Mouse (Mus musculus) hindbrain, embryonic 12.5 days (tissue): ENCODE measurements around the gene Dab1. TPM values are rescaled to one million over a fixed set of nuclear protein-coding genes. Genes with fewer than 3 reads are reported as not detected.

Experiments
- ATAC-seq: fragments of 200-750 bp; cut with Nextera tagmentation; 2 replicates; pipeline ENCODE4 v1.8.0; 2017; ENCODE audit warnings: moderate TSS enrichment; ENCODE audit not compliant: low FRiP score
- H3K27ac ChIP-seq: fragments of 300-500 bp; sonication (generic); 2 replicates; pipeline ENCODE4 v1.5.1; 2016; ENCODE audit warnings: mild to moderate bottlenecking
- H3K27me3 ChIP-seq: fragments of 300-500 bp; sonication (generic); 2 replicates; pipeline ENCODE4 v1.6.1; 2016; ENCODE audit warnings: mild to moderate bottlenecking
- H3K36me3 ChIP-seq: fragments of 300-500 bp; sonication (generic); 2 replicates; pipeline ENCODE4 v1.6.1; 2016; ENCODE audit warnings: mild to moderate bottlenecking
- H3K4me1 ChIP-seq: fragments of 300-500 bp; sonication (generic); 2 replicates; pipeline ENCODE4 v1.6.1; 2016
- H3K4me2 ChIP-seq: fragments of 300-500 bp; sonication (generic); replicated peaks from 2 replicates; pipeline ENCODE4 v1.6.1; 2016; ENCODE audit warnings: mild to moderate bottlenecking
- H3K4me3 ChIP-seq: fragments of 300-500 bp; sonication (generic); 2 replicates; pipeline ENCODE4 v1.5.1; 2016; ENCODE audit warnings: mild to moderate bottlenecking
- H3K9ac ChIP-seq: fragments of 300-500 bp; sonication (generic); 2 replicates; pipeline ENCODE4 v1.6.1; 2016; ENCODE audit warnings: mild to moderate bottlenecking, moderate library complexity
- H3K9me3 ChIP-seq: fragments of 300-500 bp; sonication (generic); replicated peaks from 2 replicates; pipeline ENCODE4 v1.6.1; 2016; ENCODE audit warnings: mild to moderate bottlenecking
- WGBS: fragments of 180-500 bp; shearing (Covaris S2); methylation state at CpG from one replicate; pipeline ENCODE4 v1.1.7; 2016; 5-methylcytosine and 5-hydroxymethylcytosine counted together
- polyA plus RNA-seq: library from polyadenylated mRNA; unstranded; fragments of >200 nt; fragmentation: Nextera tagmentation; extraction: Ambion mirVana; gene quantifications from 2 replicates; pipeline ENCODE4 v1.2.1, GENCODE M21; 2016

The Dab1 gene
- polyA plus RNA-seq, 1 experiment from 2014 or later, result 77.0 TPM

DNA sequence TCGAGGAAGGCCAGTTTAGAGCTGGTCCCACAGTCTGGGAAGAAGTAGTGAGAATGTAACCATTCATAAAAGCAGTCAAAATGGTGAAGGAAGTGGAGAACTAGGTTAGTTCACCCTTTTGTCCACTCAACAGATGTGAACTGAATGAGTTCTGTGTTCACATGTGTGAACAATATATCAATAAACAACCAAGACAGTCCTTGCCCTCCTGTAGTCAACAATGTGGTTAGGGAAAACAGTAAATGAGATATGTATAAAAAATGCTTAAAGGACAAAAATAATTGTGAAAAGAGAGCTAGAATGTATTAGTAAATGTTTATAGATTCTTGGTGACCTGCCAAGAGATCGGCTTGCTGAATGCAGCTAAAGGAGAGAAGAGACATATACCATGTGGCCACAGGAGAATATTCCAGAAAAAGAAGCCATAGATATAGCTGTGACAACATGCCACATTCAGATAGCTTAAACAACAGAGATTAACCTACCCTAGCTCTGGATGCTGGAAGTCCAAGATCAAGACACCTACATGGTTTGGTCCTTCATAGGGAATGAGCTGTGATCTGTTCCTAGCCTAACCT lies 406.0 kb downstream of the Dab1 start:
- H3K4me2 ChIP-seq, result no peak overlapping the region
- no peak for ATAC-seq
- no peaks in the 10 kb centered on the region for H3K36me3 ChIP-seq
- 85% methylated on average over 2 of the region's 2 CpGs for WGBS
- H3K27me3 ChIP-seq, result no peaks in the 10 kb centered on the region
- no peak overlapping the region for H3K9ac ChIP-seq
- H3K4me1 ChIP-seq, result 0 out of 2 replicates have a peak, but pooled peaks cover 3% of the 10 kb centered on the region
- H3K4me3 ChIP-seq, result no peak overlapping the region
- H3K9me3 ChIP-seq, result no peaks in the 10 kb centered on the region
- H3K27ac ChIP-seq, result no peak overlapping the region

DNA sequence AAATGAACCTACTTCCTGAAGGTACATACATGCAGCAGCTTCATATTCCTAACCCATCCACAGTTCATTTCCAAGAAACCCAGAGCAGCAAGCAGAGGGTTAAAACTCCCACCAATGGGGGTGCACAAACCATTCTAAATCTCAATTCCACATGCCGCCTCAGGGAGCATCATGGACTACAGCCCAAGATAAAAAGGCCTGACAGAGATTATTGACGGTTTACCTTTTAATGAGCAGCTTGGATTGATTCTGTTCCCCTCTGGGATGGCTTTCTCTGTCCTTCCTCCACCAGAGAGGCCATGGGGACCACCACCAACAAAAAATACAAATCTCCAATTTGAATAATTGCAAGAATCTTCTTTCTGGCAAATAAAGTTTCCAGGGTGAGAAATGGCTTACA lies 407.7 kb downstream of the Dab1 start:
- no peaks in the 10 kb centered on the region for H3K9me3 ChIP-seq
- H3K36me3 ChIP-seq, result no peaks in the 10 kb centered on the region
- WGBS, result 22% methylated on average over 2 of the region's 2 CpGs
- H3K27ac ChIP-seq, result no peak overlapping the region
- H3K4me2 ChIP-seq, result no peak overlapping the region
- H3K9ac ChIP-seq, result no peak overlapping the region
- ATAC-seq, result peak; percentile 46; the same call in 1 of the 2 replicates
- 0 out of 2 replicates have a peak, but pooled peaks cover 3% of the 10 kb centered on the region for H3K4me1 ChIP-seq
- no peaks in the 10 kb centered on the region for H3K27me3 ChIP-seq
- H3K4me3 ChIP-seq, result no peak overlapping the region

- Histone ChIP-seq H3K4me3 (no peak overlapping the region), H3K27me3 (no peaks in the 10 kb centered on the region), H3K9me3 (no peaks in the 10 kb centered on the region), H3K4me2 (no peak overlapping the region), H3K27ac (no peak overlapping the region), H3K36me3 (no peaks in the 10 kb centered on the region), H3K9ac (no peak overlapping the region), H3K4me1 (0 out of 2 replicates have a peak, but pooled peaks cover 3% of the 10 kb centered on the region)
- WGBS, result 91% methylated on average over 1 of the region's 1 CpGs
- no peak for ATAC-seq
Observed at GRCm38 (mm10) chr4:104027239-104027638, 408.1 kb downstream of the Dab1 start.

GRCm38 (mm10) chr4:104036091-104036490 lies 416.9 kb downstream of the Dab1 start:
- no peak overlapping the region for H3K9ac ChIP-seq
- H3K4me1 ChIP-seq, result no peaks in the 10 kb centered on the region; the same call in 1 of the 2 replicates
- no peaks in the 10 kb centered on the region for H3K9me3 ChIP-seq
- no peaks in the 10 kb centered on the region for H3K36me3 ChIP-seq
- H3K27me3 ChIP-seq, result no peaks in the 10 kb centered on the region
- no peak overlapping the region for H3K4me2 ChIP-seq
- no peak for ATAC-seq
- H3K4me3 ChIP-seq, result no peak overlapping the region
- H3K27ac ChIP-seq, result no peak overlapping the region

DNA sequence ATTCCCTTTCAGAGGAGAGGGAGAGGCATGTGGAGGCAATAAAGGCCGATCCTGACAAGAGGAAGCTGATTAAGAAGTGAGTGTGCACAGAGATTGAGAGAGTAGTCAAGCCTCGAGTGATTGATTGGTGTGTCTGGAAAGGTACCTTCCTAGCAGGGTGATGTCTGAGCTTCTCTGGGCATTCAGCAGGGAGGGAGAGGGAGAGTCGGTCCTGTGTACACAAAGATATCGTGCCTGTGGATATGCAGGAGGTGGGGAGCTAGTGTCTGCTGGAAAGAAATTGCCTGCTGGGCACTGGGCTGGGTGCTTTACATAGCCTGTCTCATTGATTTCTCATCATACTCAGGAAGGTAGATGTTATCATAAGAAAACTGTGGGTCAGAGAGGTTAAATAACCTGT lies 420.4 kb downstream of the Dab1 start:
- no peak overlapping the region for H3K9ac ChIP-seq
- ATAC-seq, result no peak

DNA sequence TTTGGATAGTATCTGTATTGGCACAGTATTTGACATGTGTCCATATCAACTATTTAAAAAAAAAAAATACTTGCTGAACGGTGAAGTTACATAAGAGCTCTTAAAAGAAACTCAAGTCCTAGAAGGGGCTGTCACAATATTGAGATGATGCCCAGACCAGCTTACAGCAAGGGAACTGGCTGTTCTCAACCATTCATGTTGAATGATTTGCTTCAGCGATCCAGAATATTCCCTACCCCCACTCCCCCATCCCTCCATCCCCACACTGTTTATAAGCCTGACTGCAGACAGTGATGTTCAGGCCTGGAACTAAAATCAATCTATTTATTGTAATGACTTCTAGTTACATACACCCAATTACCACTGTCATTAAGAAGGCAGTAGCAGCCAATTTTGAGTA lies 424.3 kb downstream of the Dab1 start:
- H3K9me3 ChIP-seq, result no peaks in the 10 kb centered on the region
- no peak overlapping the region for H3K9ac ChIP-seq
- no peaks in the 10 kb centered on the region for H3K36me3 ChIP-seq
- WGBS, result 78% methylated on average over 2 of the region's 2 CpGs
- H3K4me3 ChIP-seq, result no peak overlapping the region
- no peaks in the 10 kb centered on the region; the same call in 1 of the 2 replicates for H3K4me1 ChIP-seq
- ATAC-seq, result no peak
- no peak overlapping the region for H3K27ac ChIP-seq
- H3K27me3 ChIP-seq, result no peaks in the 10 kb centered on the region
- H3K4me2 ChIP-seq, result no peak overlapping the region

More for the DNA sequence above, 420.4 kb downstream of the Dab1 start:
- H3K27me3 ChIP-seq, result no peaks in the 10 kb centered on the region
- no peak overlapping the region for H3K4me2 ChIP-seq
- no peak overlapping the region for H3K27ac ChIP-seq
- no peaks in the 10 kb centered on the region for H3K9me3 ChIP-seq
- no peak overlapping the region for H3K4me3 ChIP-seq
- H3K4me1 ChIP-seq, result no peaks in the 10 kb centered on the region; the same call in 1 of the 2 replicates
- WGBS, result 52% methylated on average over 4 of the region's 4 CpGs
- H3K36me3 ChIP-seq, result no peaks in the 10 kb centered on the region

- Histone ChIP-seq H3K9ac (no peak overlapping the region), H3K4me3 (no peak overlapping the region), H3K36me3 (no peaks in the 10 kb centered on the region), H3K4me1 (no peaks in the 10 kb centered on the region; the same call in 1 of the 2 replicates), H3K4me2 (no peak overlapping the region), H3K27me3 (no peaks in the 10 kb centered on the region), H3K9me3 (no peaks in the 10 kb centered on the region), H3K27ac (no peak overlapping the region)
- WGBS, result 50% methylated on average over 3 of the region's 3 CpGs
- ATAC-seq, result no peak
Observed at GRCm38 (mm10) chr4:104044634-104045033, 425.5 kb downstream of the Dab1 start.

DNA sequence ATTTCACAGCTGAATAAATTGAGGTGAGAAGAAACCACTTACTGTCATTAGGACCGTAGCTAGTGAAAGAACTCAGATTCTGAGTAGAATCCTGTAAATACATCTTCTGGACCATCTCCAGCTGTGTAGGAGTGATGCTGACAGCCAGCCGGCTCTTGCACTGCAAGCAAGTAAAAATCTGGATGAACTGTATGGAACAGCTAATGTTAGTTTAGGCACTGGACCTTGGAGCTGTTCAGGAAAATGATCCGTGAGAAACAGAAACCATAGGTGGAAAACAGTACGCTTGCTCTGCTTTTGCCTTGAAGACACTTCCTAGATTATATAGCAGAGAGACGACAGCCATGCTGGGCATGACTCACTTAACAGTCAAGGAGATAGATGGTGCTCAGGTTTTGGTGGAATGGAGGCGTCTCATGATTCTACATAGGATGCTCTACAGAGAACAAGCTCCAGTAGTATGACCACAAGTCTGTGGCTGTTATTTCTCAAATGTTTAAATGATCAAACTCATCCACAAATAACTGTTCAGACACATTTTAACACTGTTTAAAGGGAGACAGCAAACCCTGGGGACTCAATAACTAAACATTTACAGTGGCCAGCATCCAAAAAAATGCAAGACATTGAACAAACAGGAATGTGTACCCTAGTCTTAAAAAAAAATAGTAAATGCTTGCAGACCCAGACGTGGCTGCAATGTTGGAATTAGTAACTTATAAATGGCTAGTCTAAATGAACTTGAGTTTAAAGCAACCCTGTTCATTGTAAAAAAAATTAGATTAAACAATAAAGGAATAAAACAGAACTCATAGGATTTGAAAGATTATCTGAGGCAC lies 429.0 kb downstream of the Dab1 start:
- no peaks in the 10 kb centered on the region for H3K4me1 ChIP-seq
- H3K27me3 ChIP-seq, result no peaks in the 10 kb centered on the region
- no peak overlapping the region for H3K4me2 ChIP-seq
- no peak overlapping the region for H3K4me3 ChIP-seq
- WGBS, result 70% methylated on average over 7 of the region's 7 CpGs
- ATAC-seq, result no peak
- H3K27ac ChIP-seq, result no peak overlapping the region
- no peaks in the 10 kb centered on the region for H3K9me3 ChIP-seq
- H3K9ac ChIP-seq, result no peak overlapping the region
- no peaks in the 10 kb centered on the region for H3K36me3 ChIP-seq

GRCm38 (mm10) chr4:104057116-104057515 lies 438.0 kb downstream of the Dab1 start:
- no peak for ATAC-seq
- Histone ChIP-seq H3K27me3 (no peaks in the 10 kb centered on the region), H3K4me1 (no peaks in the 10 kb centered on the region), H3K36me3 (no peaks in the 10 kb centered on the region), H3K27ac (no peak overlapping the region), H3K9ac (no peak overlapping the region), H3K4me3 (no peak overlapping the region), H3K9me3 (no peaks in the 10 kb centered on the region), H3K4me2 (no peak overlapping the region)

- WGBS, result 58% methylated on average over 4 of the region's 4 CpGs
- Histone ChIP-seq H3K27me3 (no peaks in the 10 kb centered on the region), H3K9me3 (no peaks in the 10 kb centered on the region), H3K4me3 (no peak overlapping the region), H3K36me3 (no peaks in the 10 kb centered on the region), H3K27ac (no peak overlapping the region), H3K4me1 (peaks cover 4% of the 10 kb centered on the region), H3K4me2 (no peak overlapping the region), H3K9ac (no peak overlapping the region)
- no peak for ATAC-seq
Observed at GRCm38 (mm10) chr4:104059569-104059968, 440.4 kb downstream of the Dab1 start.

DNA sequence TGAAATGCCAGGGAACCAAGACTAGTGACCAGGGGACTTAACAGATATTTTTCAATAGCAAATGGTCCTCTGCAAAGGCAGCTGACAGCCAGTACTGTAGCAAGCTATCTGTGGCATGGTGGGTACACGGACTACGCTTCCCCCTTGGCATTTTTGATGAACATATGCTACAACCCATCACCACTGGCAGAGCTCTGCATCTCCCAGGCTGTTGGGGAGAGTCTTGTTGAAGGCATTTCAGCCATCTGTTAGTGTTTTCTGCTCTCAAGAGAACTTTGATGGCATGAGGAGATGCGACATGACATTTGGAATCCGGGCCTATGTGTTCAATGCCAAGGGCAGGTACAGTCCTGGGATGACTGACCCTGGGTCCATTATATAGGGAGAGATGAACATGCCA lies 443.2 kb downstream of the Dab1 start:
- Histone ChIP-seq H3K36me3 (no peaks in the 10 kb centered on the region), H3K4me3 (no peak overlapping the region), H3K9me3 (no peaks in the 10 kb centered on the region), H3K4me2 (no peak overlapping the region), H3K4me1 (peaks cover 9% of the 10 kb centered on the region), H3K27ac (no peak overlapping the region), H3K9ac (no peak overlapping the region), H3K27me3 (no peaks in the 10 kb centered on the region)
- no peak for ATAC-seq
- 91% methylated on average over 4 of the region's 4 CpGs for WGBS

- Histone ChIP-seq H3K4me2 (no peak overlapping the region), H3K27me3 (no peaks in the 10 kb centered on the region), H3K9ac (no peak overlapping the region), H3K9me3 (no peaks in the 10 kb centered on the region), H3K4me3 (no peak overlapping the region), H3K27ac (no peak overlapping the region), H3K36me3 (no peaks in the 10 kb centered on the region), H3K4me1 (peaks cover 9% of the 10 kb centered on the region)
- ATAC-seq, result no peak
- 81% methylated on average over 5 of the region's 5 CpGs for WGBS
Observed at GRCm38 (mm10) chr4:104066901-104067300, 447.7 kb downstream of the Dab1 start.

DNA sequence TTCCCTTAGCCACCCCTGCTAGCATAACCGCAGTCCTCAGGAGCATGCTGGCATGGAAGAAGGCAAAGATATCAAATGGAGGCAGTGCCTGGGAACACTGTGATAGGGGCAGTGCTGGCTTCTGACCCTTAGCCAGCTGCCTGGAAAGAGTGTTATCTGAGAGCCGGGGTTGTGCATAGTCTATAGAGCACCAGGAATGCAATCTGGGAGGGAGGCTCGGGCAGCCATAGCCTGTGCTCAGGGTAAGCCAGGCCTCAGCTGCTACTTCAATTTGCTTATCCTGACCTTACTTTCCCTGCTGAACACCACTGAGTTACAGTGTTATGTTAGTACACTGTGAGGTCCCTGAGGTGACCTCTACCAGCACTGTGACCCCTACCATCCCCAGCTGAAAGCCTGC lies 448.6 kb downstream of the Dab1 start:
- Histone ChIP-seq H3K27ac (no peak overlapping the region), H3K9me3 (no peaks in the 10 kb centered on the region), H3K27me3 (no peaks in the 10 kb centered on the region), H3K4me3 (no peak overlapping the region), H3K36me3 (no peaks in the 10 kb centered on the region), H3K9ac (no peak overlapping the region), H3K4me1 (peaks cover 9% of the 10 kb centered on the region), H3K4me2 (no peak overlapping the region)
- WGBS, result 41% methylated on average over 3 of the region's 3 CpGs
- no peak for ATAC-seq
